Mouse (Mus musculus): Measurements from ENCODE around the gene Epn2. TPM values are rescaled to one million over a fixed set of nuclear protein-coding genes. Genes with fewer than 3 reads are reported as not detected.
A peak's percentile ranks its signal among the peaks of the same experiment; 100 is the strongest.
"Not testable (repeated sequence)": the region's sequence is repeated elsewhere in the genome, so short reads cannot be mapped to it uniquely, and the experiment has no call there.

Epn2 gene
- total RNA-seq, 2 experiments from 2014 or later = 33.6 to 34.7 TPM

DNA sequence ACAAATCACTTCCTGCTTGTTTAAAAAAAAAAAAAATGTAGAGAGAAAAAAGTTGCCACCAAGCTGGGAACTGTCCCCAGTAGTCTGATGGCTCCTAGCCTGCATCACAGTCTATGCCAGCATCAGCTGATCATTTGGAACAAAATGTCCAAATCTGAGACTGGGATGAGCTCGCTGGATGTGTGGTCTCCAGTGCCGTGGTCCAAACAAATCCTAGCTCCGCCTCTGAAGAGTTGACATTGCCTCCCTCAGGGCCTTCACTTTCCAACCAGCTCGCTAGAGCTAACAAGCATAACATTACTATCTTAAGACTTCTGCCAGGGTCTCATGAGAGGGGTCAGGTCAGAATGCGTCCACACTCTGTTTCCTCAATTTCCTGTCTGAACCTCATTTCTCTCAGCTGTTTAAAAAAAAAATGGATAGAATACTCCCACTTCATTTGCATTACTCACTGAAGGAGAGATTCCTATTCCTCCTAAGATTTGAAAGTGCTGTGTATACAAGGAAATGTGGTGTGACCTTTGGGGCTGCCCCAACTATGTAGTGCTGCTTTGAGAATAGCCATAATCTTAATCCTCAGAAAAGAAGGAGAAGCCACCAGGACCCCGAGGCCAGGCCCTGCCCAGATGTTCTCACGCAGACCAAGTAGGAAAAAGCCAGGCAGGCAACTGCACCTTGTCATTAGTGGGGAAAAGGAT is 11.2 kb upstream of the Epn2 start:
- DNase-seq = peak; percentile 52

DNA sequence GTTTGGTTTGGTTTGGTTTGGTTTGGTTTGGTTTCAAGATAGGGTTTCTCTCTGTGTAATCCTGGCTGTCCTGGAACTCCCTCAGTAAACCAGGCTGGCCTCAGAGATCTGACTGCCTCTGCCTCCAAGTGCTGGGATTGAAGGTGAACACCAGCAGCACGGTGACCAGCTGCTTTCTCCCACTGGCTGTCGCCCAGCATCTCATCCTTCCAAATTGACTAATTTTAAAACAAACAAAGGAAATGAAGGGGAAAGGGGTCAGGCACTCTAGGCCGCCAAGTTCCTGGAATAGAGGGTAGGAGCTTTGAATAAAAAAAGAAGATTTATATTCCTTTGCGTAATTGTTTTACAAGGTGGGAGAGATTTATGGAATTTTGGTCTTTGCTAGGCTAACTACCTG is 5.9 kb upstream of the Epn2 start:
- no peak for DNase-seq

DNA sequence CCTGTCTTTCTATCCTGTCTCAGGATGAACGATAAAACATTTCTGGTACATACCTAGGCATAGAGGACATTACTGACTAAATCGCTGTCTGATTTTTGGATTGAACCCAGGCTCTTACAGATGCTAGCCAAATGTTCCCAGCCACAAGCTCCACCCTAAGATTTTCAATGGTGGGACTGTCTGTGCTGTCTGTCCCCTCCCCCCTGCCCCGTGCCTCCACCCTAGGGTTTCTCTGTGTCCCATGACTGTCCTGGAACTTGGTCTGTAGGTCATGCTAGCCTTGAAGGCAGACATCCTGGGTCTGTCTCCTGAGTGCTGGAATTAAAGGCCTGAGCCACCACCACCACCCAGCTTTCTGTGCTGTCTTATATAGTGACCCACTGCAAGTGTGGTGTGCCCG is 5.3 kb upstream of the Epn2 start:
- no peak for DNase-seq

DNA sequence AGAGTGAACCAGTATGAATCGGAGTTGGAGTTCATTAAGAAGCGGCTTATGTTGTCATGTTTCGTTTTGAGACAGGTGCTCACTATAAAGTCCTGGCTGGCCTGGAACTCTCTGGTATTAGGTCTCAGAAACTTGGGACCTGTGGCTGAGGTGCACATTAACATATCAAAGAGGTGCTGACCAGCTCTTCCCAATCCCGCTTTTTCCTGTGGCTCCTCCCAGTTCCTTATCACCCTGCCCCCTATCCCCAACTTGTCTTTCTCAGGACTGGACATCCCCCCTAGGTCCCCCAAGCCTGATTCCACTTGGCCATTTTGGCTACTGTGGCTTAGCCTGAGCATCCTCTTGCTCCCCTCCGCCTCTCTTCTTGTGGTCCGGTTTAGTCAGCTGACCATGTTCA is 4.6 kb upstream of the Epn2 start:
- DNase-seq = no peak

DNA sequence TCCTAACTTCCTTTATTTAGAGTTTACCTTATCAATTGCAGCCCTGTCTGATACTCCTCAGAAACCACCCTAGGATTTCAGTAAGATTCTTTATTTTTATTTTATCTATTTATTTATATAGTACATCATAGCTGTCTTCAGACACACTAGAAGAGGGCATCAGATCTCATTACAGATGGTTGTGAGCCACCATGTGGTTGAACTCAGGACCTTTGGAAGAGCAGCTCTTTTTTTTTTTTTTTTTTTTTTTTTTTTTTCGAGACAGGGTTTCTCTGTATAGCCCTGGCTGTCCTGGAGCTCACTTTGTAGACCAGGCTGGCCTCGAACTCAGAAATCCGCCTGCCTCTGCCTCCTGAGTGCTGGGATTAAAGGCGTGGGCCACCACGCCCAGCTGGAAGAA is 3.3 kb upstream of the Epn2 start:
- DNase-seq = not testable (repeated sequence)

DNA sequence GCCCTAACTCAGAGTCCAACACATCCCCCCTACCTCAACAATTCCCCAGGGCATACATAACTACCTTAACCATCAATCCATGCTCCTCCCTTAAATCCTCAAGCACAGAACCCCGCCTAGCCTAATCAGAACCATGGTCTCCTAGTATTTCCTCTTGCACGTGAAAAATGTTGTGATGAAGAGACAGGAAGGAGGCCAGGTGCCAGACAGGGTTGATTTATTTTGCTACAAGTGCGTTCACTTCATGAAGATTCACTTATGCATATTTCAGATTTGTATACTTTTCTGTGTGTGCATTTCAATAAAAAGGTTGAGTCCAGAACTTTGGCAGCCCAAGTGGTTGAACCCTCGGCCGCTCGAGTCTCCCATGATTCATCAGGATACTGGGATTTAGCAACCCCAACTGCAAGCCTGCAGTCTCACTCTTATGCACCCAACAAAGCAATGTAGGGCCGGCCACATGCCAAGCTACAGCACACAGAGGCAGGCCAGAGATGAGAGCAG is 443 bp upstream of the Epn2 start:
- DNase-seq = no peak

DNA sequence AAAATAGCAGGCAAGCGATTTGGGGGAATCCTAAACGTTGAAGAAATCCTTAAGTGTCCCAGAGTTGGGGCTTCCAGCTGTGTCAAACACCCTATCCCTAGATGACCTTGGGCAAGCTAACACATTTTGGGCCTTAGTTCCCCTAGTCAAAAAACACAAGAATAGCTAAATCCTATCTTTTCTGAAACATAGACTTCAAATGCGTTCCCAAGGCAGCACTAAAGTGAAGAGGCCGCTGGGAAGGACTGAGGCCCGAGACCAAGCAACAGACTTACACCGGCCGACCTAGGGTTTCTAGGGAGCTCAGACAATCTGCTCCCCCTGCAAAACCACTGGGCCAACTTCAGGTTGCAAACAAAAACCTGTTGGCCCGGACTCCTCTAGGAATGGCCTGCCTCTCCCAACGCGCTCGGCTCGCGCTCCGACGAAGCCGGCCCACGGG is 925 bp downstream of the Epn2 start:
- no peak for DNase-seq

DNA sequence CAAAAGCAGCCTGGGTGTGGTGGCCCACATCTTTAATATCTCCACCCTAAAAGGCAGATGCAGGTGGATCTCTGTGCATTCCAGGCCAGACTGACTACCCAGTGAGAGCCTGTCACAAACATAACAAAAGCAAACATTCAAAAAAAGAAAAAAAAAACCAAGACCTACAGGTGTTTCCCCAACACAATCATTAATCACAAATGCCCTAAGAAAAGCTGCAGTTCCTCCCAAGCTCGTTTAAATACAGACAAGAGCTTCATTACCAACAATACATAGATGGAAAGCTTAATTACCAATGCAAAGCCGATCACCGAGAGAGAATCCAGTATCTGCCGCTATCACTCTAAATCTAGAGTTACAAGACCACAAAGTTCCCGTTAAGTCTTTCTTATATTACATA is 1.5 kb downstream of the Epn2 start:
- DNase-seq = no peak

DNA sequence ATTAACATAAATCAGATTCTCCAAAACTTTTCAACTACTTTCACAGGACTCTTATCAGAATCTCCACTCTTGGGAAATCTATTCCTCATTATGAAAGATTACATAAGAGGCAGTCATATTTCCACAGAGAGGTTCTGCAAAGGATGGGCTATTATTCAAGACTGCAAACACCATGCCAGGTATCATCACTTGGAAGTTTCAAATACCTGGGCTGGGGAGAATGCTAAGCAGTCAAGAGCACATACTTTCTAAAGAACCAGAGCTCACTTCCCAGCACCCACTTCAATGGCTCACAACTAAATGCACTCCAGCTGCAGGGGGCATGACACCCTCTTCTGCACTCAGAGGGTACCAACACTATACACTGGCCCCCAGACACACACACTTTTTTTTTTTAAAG is 2.1 kb downstream of the Epn2 start:
- no peak for DNase-seq

DNA sequence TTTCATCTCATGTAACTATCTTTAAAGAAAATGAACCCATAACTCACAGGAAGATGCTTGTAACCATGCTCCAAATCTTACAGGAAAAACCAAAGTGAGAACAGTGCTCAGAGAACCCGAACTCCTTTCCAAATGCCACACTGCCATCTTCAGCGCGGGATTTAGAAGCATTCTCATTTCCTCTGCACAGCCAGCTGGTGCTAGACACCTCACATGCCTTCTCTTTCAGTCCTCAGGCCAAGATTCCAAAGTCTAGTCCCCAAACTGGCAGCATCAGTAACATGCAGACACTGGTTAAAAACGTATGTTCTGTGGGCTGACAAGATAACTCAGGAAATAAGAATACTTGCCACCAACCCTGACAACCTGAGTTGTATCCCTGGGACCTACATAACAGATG is 6.2 kb downstream of the Epn2 start:
- no peak for DNase-seq

DNA sequence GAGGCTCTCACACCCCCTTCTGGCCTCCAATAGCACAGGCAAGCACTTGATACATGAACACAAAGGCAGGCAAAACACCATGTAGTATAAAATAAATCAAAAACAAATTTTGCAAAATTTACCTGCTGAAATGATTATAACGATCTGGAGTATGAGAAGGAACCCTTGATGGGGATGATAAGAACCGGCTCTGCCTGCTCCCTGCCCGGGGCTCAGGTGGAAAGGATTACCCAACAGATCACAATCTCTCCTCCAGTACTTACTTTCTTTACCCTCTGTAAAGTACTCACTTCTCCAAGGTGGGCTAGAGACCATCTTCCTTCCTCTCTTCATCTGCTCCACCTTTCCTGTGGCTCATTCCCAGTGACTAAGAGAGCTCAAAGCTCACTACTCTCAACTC is 8.3 kb downstream of the Epn2 start:
- DNase-seq = no peak

DNA sequence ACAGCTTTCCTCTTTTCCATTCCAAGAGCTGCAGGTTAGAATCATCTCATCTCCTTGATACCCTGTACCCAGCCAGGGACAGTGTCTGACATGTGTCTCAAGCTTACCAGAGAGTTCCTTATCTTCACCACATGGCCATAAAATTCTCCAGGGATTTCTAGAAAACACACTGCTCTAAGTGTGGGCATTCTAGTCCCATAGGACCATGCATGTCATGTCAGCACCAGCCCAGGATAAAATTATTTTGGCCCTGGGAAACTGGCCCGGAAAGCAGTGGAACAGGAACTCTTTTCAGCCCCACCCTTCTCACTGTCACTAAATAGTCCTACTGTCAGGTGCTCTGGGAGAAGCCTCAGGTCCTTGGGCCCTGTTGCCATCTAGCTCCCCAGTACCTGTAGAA is 9.8 kb downstream of the Epn2 start:
- DNase-seq = no peak

DNA sequence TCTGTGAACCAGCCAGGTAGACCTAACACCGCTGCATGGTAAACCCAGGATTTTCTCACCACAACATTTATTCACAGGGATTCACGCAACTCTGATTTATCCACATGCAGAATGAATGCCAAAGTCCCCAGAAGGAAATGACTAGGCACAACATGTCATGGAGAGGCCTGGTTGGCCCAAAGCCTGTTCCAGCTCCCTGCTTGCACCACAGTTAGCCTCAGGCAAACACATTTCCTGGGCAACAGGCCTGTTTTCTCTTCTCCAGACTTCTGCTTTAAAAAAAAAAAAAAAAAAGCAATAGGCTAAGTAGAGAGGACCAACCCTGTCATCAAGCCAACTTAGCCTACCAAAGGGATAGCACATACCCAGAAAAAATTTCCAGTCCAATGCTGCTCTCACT is 14.9 kb downstream of the Epn2 start:
- peak; percentile 37 for DNase-seq

DNA sequence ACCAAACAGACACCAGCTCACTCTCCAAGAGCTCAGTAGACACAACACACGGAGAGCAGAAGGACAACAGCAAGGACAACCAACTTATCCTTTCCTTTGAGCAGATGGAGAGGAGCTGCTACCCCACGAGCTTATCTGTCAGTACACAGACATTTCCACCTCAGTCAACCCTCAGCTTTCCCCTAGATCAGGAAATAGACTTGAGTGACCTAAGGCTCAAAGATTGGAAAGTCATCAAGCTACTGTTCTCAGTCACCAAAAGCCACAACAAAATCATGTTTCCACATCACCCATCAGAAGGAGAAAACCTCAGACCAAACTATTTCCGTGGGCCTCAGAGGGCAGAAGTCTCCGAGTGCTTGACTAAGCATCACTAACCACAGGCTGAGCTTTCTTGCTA is 15.5 kb downstream of the Epn2 start:
- DNase-seq = no peak

DNA sequence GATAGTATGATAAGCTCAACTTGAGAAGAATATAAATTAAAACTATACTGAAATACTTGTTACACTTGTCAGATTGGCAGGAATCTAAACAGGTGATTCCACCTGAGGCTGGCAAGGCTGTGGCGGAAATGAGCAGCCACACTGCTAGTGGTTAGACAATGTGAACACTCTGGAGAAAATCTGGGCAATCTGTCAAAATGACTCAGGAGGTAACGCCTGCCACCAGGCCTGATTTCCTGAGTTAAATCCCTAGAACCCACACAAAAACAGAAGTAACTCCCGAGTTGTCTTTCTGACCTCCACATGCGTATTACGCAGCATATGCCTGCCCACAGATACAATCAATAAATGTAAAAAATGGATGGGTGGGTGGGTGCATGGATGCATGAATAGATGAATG is 17.1 kb downstream of the Epn2 start:
- DNase-seq = no peak

DNA sequence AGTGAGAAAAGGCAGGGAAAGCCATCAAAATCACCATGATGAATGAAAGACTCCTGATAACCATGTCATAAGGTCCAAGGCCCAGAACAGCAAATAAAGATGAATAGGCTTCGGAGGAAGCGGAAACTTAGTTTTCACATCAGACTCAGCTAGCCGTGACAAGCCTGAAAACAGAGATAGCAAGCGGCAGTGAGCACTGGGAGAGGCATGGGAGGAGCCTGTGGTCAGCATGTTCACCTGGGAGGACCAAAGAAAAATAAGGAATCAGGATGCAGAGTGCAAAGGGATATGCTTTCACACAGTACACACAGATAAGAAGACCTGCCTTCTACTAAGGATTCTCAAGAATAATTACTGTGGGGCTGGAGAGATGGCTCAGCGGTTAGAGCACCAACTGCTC is 19.9 kb downstream of the Epn2 start:
- no peak for DNase-seq

DNA sequence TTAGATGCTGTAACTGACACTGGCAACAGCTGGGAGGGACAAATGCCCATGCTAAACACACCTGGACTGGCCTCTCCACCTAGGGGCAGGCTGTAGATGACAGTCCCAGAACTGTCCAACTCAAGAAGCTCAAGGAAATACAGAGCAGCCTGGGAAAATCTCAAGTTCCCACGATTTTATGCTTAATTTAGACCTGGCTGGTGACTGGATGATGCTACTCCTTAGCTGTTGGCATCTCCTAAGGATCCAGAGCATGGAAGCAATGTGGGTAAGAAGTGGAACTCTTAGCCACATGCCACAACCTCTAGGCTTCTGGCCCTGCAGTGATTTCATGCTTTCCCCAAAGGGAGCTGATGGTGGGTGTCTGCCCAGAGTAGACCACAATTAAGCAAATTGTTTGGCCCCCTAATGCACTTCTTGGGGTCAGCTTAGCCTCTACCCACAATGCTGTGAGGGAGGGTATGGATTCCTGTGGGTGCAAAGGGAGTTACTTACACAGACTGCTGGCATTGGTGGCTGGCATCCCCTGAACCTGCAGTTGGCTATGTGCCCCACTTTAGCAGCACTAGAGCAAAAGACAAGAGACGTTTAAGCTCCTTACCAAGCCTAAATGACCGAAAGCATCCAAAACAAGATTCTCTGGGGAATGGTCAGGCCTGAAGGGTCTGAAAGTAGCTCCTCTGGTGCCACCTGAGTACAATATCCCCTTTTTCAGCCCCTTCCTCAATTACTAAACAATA is 26.3 kb downstream of the Epn2 start:
- no peak for DNase-seq

DNA sequence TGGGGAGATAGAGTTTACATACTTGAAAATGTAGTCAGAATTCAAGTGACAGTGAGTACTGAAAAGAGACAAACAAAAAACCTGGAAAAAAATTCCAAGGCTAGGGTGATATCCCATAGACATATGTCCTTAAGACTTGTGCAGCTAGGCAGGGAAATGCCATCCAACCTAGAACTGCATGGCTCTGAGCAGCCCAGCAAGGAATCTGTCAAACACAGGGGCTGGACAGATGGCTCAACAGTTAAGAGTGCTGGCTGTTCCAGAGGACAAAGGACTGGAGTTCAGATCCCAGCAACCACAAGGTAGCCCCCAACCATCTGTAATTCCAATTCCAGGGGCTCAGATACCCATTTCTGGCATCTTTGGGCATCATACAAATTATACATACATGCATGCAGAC is 28.9 kb downstream of the Epn2 start:
- no peak for DNase-seq

DNA sequence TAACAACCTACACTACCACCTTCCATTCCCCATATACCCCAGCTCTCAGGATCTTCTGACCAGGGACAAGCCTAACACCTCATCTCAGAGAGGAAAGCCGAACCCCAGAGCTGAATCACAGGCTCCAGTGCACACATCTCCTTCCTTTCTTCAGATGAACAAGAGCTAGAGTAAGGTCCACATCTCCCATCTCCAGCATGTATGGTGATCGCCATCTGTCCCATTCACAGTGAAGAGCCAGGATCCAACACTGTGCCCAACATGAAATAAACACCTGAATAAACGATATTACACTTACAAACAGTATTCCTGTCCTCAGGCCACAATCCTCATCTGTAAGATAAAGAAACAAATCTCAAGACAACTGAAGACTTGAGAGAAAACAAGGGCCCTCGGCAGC is 31.8 kb downstream of the Epn2 start:
- no peak for DNase-seq

DNA sequence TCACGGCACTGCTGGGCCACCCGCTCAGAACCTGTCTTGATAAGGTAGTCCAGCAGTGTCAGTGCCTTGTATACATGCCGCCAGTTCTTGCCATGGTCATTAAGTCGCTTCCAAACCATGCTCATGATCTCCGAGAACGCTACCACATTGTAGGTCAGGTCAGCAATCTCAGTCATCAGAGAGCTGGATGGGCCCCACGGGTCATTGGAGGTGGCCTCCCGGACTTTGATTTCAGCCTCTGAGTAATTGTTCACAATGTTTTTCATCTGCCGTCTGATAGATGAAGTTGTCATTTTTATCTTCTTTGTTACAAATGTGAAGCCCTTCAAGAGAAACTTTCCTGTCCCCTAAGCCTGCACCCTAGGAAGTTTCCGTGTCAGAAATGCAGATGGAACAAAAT is 33.0 kb downstream of the Epn2 start:
- DNase-seq = no peak

DNA sequence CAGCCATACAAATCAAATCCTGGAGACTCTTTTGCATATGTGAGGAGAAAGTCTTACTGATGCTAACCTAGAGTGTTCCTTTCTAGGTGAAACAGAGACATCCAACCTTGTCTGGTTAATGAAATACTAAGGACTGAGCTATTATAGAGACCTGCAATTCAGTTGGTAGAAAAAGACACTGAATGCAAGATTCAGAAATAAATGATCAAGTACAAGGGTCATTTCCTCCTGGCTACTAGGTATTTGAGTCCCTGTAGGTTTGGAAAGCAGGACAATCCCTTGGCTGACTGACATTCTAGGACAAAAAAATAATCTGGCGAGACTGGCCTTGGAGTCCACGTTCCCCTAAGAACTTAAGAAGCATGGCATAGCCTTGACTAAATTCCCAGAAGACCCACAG is 33.9 kb downstream of the Epn2 start:
- DNase-seq = no peak

DNA sequence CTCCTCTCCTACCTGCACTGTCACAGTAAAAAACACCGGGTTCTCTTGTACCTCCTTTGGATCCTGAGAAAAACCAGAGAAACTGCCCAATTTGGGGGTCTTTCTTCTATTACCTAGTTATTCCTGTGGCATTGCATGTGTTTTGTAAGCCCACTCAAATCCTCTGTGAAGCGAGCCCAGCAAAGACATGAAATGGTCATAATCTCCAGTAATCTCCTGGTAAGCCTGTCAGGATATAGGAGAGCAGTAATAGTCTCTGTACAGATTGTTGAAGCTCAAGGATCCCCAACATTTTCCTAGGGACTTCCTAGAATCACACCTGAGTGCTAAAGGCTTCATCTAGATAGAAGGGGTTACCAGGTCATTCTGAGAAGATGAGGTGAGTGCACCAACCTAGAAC is 38.4 kb downstream of the Epn2 start:
- no peak for DNase-seq

DNA sequence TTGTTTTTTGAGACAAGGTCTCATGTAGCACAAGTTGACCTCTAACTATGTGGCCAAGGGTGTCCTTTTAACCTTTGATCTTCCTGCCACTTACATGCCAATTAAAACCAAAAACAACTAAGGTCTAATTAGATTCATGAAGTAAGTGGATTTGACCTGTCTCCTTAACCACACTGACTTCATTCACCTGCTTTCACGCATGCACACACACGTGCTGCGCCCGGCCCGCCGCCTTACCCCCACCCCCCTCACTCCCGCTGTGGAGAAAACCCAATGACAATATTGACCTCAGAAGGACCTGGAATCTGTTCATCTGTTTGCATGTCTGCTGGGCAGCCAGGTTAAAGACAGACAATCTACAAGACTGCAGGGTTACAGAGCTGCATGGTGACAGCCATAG is 38.8 kb downstream of the Epn2 start:
- DNase-seq = no peak

DNA sequence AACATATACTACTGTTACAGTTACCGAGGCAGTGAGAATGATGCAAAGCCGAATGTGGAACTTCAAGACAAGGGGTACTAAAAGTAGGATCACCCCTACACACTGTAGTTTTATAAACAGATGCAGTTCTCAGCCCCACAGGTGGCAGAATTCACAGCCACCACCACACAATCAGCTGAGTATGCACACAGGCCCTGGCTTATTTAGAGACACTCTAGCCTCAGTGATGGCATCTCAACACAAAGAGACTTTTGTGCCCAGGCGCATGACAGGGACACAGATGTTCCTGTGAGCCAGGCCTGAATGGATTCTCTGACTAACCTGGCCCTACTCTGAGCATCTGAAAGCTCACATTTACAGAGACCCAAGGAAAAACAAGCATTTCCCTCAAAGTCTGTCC is 42.1 kb downstream of the Epn2 start:
- no peak for DNase-seq

Measured in heart, postnatal 4 days (tissue).